Mouse (Mus musculus): ENCODE measurements around the gene Npw. TPM values are rescaled to one million over a fixed set of nuclear protein-coding genes. Genes with fewer than 3 reads are reported as not detected.

Npw gene
- polyA plus RNA-seq (2014; fragmentation: Nextera tagmentation; extraction: Ambion mirVana), result not detected in 2 replicates

DNA sequence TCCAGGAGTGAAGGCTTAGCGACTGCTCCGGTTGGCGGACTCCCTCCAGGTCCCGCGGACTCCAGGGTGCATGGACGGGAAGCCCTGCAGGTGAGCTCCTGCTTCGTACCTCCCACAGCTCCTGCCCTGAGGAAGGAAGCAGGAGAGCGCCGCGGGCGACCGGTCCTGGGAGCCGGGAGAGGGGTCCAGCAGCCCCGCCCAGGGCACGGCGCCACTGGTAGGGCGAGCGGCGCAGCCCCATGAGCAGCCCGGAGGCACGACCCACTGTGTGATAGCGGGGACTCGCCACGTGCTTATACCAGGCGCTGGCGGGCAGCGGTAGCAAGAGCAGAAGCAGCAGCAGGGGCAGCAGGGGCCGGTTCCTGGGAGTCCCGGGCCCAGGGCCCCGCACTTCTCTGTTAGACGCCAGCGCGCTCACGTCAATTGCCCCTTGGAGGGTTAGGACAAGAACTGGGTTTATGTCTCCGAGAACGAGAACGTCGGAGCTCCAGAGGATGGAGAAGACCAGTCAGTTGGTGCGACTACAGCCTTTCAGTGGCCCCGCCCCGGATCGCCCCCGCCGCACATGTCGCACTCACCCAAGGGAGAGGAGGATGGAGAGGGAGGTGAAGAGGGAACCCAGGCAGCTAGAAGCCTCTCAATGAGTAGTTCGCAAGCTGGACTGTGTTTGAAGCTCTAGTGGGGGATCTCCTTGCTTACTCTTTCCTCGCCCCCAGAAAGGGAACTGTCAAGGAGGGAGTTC, at the start of gene Npw:
Npw (minus strand) TSS at position 441 of the 742 bp plus-strand sequence.
- ATAC-seq (ENCODE audit: insufficient number of reproducible peaks, insufficient read depth, low FRiP score, low read depth), result peak; percentile 48
- H3K27ac ChIP-seq (replicated peaks in 1 of 2; ENCODE audit: control insufficient read depth in 1 of 2, insufficient read depth in 1 of 2, low read depth in 2 of 2, low read length in 2 of 2), result no peak within 1 kb of the TSS
- peaks cover 3 to 7% of the 10 kb centered on the region in 2 experiments; a peak in 3 of 4 replicates for H3K4me1 ChIP-seq (ENCODE audit: control insufficient read depth in 2 of 2, insufficient read depth in 2 of 2, low read length in 2 of 2)
- H3K4me3 ChIP-seq (ENCODE audit: control insufficient read depth in 1 of 2, insufficient read depth in 1 of 2, low read depth in 1 of 2, low read length in 2 of 2), result peak within 1 kb of the TSS; percentile 33 to 43
- H3K9ac ChIP-seq (ENCODE audit: low read length), result peak within 1 kb of the TSS; percentile 45
- no peaks in the 10 kb centered on the region for H3K9me3 ChIP-seq (ENCODE audit: control insufficient read depth, low read length)
- H3K27me3 ChIP-seq (ENCODE audit: control insufficient read depth, insufficient read depth, low read length), result peaks cover 47% of the 10 kb centered on the region
- H3K36me3 ChIP-seq (ENCODE audit: control insufficient read depth, insufficient read depth, low read length), result no peaks in the 10 kb centered on the region
- 2% methylated on average over 46 of the region's 47 CpGs for WGBS
- peak within 1 kb of the TSS; percentile 73 for H3K4me2 ChIP-seq (ENCODE audit: low read length)

DNA sequence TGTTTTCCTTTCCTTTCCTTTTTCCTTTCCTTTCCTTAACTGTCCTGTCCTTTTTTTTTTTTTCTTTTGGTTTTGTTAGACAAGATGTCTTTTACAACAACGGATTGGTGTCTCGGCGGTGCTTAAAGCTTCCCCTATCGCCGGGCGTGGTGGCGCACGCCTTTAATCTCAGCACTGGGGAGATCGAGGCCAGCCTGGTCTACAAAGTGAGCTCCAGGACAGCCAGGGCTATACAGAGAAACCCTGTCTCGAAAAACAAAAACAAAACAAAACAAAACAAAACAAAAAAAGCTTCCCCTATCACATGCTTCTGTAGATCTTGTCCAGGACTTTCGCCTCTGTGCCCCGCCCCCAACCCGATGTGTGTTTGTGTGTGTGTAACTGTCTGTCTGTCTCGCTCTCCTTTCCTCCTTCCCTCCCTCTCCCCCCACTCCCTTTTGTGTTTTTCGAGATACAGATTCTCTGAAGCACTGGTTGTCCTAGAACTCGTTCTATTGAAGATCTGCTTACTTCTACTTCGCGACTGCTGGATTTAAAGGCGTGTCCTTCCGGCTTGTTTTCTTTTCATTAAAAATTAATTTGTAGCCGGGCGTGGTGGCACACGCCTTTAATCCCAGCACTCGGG, 49.7 kb upstream of the Npw start:
- Histone ChIP-seq H3K27me3 (ENCODE audit: control insufficient read depth, insufficient read depth, low read length) (no peaks in the 10 kb centered on the region), H3K9me3 (ENCODE audit: control insufficient read depth, low read length) (no peaks in the 10 kb centered on the region), H3K27ac (replicated peaks in 1 of 2; ENCODE audit: control insufficient read depth in 1 of 2, insufficient read depth in 1 of 2, low read depth in 2 of 2, low read length in 2 of 2) (peak overlapping the region; percentile 85), H3K36me3 (ENCODE audit: control insufficient read depth, insufficient read depth, low read length) (peaks cover 28% of the 10 kb centered on the region), H3K4me2 (ENCODE audit: low read length) (peak overlapping the region; percentile 84), H3K9ac (ENCODE audit: low read length) (peak overlapping the region; percentile 86), H3K4me1 (ENCODE audit: control insufficient read depth in 2 of 2, insufficient read depth in 2 of 2, low read length in 2 of 2) (peaks cover 5 to 11% of the 10 kb centered on the region in 2 experiments; a peak in 3 of 4 replicates), H3K4me3 (ENCODE audit: control insufficient read depth in 1 of 2, insufficient read depth in 1 of 2, low read depth in 1 of 2, low read length in 2 of 2) (peak overlapping the region; percentile 70 to 82)
- WGBS, result 5% methylated on average over 24 of the region's 24 CpGs
- no peak for ATAC-seq (ENCODE audit: insufficient number of reproducible peaks, insufficient read depth, low FRiP score, low read depth)

DNA sequence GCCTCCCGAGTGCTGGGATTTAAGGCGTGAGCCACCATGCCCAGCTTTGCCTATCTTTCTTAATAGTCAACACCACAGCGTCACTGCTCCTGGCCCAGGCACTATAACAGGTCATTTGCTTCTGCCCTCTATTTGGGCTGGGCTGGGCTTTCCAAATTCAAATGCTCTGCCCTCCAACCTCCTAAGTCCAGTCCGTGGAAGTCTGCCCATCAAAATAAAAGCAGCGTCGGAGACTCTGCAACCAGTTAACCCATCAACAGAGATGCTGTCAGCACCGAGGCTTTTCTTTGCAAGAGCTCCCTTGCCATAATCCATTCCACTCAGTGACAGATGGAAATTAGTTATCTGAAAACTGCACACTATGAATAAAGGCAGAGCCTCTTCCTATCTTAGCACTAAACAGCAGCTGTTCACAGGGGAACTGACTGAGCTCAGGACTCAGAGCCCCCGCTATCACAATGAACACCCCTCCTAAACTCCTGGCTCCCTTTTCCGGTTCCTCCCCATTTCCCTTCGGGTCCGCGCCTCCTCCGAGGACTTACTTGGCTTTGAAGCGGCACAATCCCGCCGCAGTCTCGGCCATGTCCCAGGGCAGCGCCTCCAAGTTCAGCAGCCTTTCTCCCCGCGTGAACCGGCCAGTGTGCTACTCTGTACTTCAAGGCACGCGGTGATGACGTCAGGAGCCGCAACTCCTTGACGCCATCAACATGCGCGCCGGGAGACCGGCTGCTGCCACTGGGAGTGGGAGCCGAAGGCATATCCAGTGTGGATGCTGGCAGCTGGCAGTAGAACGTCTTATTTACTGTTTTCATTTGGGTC, 48.9 kb upstream of the Npw start, which contains the start of gene Tbl3:
Tbl3 (minus strand) TSS at position 679 of the 819 bp plus-strand sequence.
- no peaks in the 10 kb centered on the region for H3K27me3 ChIP-seq (ENCODE audit: control insufficient read depth, insufficient read depth, low read length)
- peak within 1 kb of the TSS; percentile 85 for H3K27ac ChIP-seq (replicated peaks in 1 of 2; ENCODE audit: control insufficient read depth in 1 of 2, insufficient read depth in 1 of 2, low read depth in 2 of 2, low read length in 2 of 2)
- 3% methylated on average over 32 of the region's 32 CpGs for WGBS
- H3K9me3 ChIP-seq (ENCODE audit: control insufficient read depth, low read length), result no peaks in the 10 kb centered on the region
- H3K4me3 ChIP-seq (ENCODE audit: control insufficient read depth in 1 of 2, insufficient read depth in 1 of 2, low read depth in 1 of 2, low read length in 2 of 2), result peak within 1 kb of the TSS; percentile 70 to 82
- H3K36me3 ChIP-seq (ENCODE audit: control insufficient read depth, insufficient read depth, low read length), result peaks cover 35% of the 10 kb centered on the region
- H3K9ac ChIP-seq (ENCODE audit: low read length), result peak within 1 kb of the TSS; percentile 86
- ATAC-seq (ENCODE audit: insufficient number of reproducible peaks, insufficient read depth, low FRiP score, low read depth), result peak; percentile 80
- peaks cover 5 to 11% of the 10 kb centered on the region in 2 experiments; a peak in 3 of 4 replicates for H3K4me1 ChIP-seq (ENCODE audit: control insufficient read depth in 2 of 2, insufficient read depth in 2 of 2, low read length in 2 of 2)
- peak within 1 kb of the TSS; percentile 84 for H3K4me2 ChIP-seq (ENCODE audit: low read length)

DNA sequence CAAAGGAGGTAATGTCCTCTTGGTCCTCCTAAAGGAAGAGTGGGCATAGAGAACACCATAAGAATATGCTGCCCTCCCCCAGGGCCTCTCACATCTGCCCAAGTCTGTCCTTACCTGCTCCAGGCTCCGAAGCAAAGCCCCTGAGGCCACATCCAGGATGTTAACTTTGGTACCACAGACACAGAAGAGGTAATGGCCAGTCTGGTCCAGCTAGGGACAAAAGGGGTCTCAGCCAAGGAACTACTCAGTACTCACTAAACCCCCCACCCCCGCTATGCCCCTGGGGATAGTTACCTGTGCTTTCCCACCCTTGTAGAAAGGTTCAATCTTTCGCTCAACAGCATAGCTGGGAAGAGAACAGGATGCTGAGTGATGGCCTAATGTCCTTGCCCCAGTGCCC, 47.6 kb upstream of the Npw start:
- Histone ChIP-seq H3K4me1 (ENCODE audit: control insufficient read depth in 2 of 2, insufficient read depth in 2 of 2, low read length in 2 of 2) (peaks cover 5 to 11% of the 10 kb centered on the region in 2 experiments; a peak in 3 of 4 replicates), H3K4me3 (ENCODE audit: control insufficient read depth in 1 of 2, insufficient read depth in 1 of 2, low read depth in 1 of 2, low read length in 2 of 2) (no peak overlapping the region), H3K4me2 (ENCODE audit: low read length) (no peak overlapping the region), H3K27me3 (ENCODE audit: control insufficient read depth, insufficient read depth, low read length) (no peaks in the 10 kb centered on the region), H3K9me3 (ENCODE audit: control insufficient read depth, low read length) (no peaks in the 10 kb centered on the region), H3K36me3 (ENCODE audit: control insufficient read depth, insufficient read depth, low read length) (peaks cover 48% of the 10 kb centered on the region), H3K9ac (ENCODE audit: low read length) (no peak overlapping the region), H3K27ac (replicated peaks in 1 of 2; ENCODE audit: control insufficient read depth in 1 of 2, insufficient read depth in 1 of 2, low read depth in 2 of 2, low read length in 2 of 2) (no peak overlapping the region)
- WGBS, result 88% methylated on average over 3 of the region's 3 CpGs
- ATAC-seq (ENCODE audit: insufficient number of reproducible peaks, insufficient read depth, low FRiP score, low read depth), result no peak

DNA sequence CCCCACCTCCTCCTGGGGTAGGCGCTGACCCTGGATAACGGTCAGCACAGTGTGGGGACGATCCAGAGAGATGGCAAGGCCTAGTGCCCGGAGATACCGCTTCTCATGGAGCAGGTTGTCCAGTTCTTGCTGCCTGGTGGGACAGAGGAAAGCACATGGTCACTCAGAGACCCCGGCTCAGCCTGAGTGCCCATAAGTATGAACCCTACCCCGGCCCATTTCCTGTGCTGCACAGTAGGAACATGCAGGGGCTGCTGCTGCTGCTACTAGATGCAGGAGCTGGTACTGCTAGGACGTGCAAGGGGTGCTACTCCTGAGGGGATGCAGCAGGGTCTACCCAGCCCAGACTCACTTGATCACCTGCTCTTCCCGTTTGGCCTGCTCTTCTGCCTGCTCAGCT, 43.0 kb upstream of the Npw start:
- no peaks in the 10 kb centered on the region for H3K27me3 ChIP-seq (ENCODE audit: control insufficient read depth, insufficient read depth, low read length)
- no peak overlapping the region for H3K4me3 ChIP-seq (ENCODE audit: control insufficient read depth in 1 of 2, insufficient read depth in 1 of 2, low read depth in 1 of 2, low read length in 2 of 2)
- peaks cover 65% of the 10 kb centered on the region for H3K36me3 ChIP-seq (ENCODE audit: control insufficient read depth, insufficient read depth, low read length)
- H3K4me1 ChIP-seq (ENCODE audit: control insufficient read depth in 2 of 2, insufficient read depth in 2 of 2, low read length in 2 of 2), result peaks cover 2 to 8% of the 10 kb centered on the region in 2 experiments; a peak in 3 of 4 replicates
- H3K9me3 ChIP-seq (ENCODE audit: control insufficient read depth, low read length), result no peaks in the 10 kb centered on the region
- WGBS, result 89% methylated on average over 9 of the region's 9 CpGs
- H3K4me2 ChIP-seq (ENCODE audit: low read length), result no peak overlapping the region
- no peak overlapping the region for H3K27ac ChIP-seq (replicated peaks in 1 of 2; ENCODE audit: control insufficient read depth in 1 of 2, insufficient read depth in 1 of 2, low read depth in 2 of 2, low read length in 2 of 2)
- ATAC-seq (ENCODE audit: insufficient number of reproducible peaks, insufficient read depth, low FRiP score, low read depth), result no peak
- no peak overlapping the region for H3K9ac ChIP-seq (ENCODE audit: low read length)

DNA sequence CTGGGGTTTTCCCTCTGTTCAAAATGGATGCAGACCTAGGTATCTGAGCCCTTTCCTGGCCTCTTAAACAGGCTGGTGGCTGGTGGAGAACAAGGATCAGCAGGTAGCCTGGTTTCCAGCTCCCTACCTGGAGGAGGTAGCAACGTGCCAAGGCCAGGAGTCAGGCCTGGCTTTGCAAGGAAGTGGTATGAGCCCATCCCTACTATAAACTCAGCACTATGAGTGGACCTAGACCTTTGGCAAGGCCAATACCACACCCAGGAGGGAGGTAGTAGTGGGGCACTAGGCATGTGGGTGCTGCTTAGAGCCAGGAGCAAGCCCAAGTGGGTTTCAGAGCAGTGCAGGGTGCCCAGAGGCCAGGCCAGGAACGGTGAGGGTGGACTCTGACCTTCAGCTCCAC, 41.2 kb upstream of the Npw start:
- WGBS, result 85% methylated on average over 2 of the region's 2 CpGs
- Histone ChIP-seq H3K27me3 (ENCODE audit: control insufficient read depth, insufficient read depth, low read length) (no peaks in the 10 kb centered on the region), H3K4me3 (ENCODE audit: control insufficient read depth in 1 of 2, insufficient read depth in 1 of 2, low read depth in 1 of 2, low read length in 2 of 2) (no peak overlapping the region), H3K4me1 (ENCODE audit: control insufficient read depth in 2 of 2, insufficient read depth in 2 of 2, low read length in 2 of 2) (peaks cover 2 to 12% of the 10 kb centered on the region in 2 experiments; a peak in 3 of 4 replicates), H3K27ac (replicated peaks in 1 of 2; ENCODE audit: control insufficient read depth in 1 of 2, insufficient read depth in 1 of 2, low read depth in 2 of 2, low read length in 2 of 2) (no peak overlapping the region), H3K9ac (ENCODE audit: low read length) (no peak overlapping the region), H3K4me2 (ENCODE audit: low read length) (no peak overlapping the region), H3K9me3 (ENCODE audit: control insufficient read depth, low read length) (no peaks in the 10 kb centered on the region), H3K36me3 (ENCODE audit: control insufficient read depth, insufficient read depth, low read length) (peaks cover 53% of the 10 kb centered on the region)
- no peak for ATAC-seq (ENCODE audit: insufficient number of reproducible peaks, insufficient read depth, low FRiP score, low read depth)

DNA sequence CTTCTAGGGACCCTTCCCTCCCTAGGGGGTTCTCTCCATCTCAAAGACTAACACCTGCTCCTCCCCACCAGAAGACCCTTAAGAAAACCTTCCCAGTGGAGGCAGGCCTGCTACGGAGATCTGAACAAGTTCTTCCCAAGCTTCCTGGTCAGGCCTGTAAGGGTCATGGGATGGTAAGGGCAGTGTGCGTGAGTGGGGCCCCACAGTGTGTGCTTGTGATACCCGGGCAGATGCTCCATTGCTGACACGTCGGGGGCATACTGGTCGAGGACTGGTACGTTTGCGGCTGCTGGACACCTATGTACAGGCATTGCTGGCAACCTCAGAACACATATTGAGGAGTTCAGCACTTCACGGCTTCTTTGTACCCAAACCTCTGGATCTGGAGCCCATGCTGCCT, 40.5 kb upstream of the Npw start:
- H3K27ac ChIP-seq (replicated peaks in 1 of 2; ENCODE audit: control insufficient read depth in 1 of 2, insufficient read depth in 1 of 2, low read depth in 2 of 2, low read length in 2 of 2), result no peak overlapping the region
- no peak overlapping the region for H3K4me2 ChIP-seq (ENCODE audit: low read length)
- 61% methylated on average over 9 of the region's 9 CpGs for WGBS
- no peak for ATAC-seq (ENCODE audit: insufficient number of reproducible peaks, insufficient read depth, low FRiP score, low read depth)
- no peaks in the 10 kb centered on the region for H3K27me3 ChIP-seq (ENCODE audit: control insufficient read depth, insufficient read depth, low read length)
- peaks cover 2 to 12% of the 10 kb centered on the region in 2 experiments; a peak in 3 of 4 replicates for H3K4me1 ChIP-seq (ENCODE audit: control insufficient read depth in 2 of 2, insufficient read depth in 2 of 2, low read length in 2 of 2)
- H3K9me3 ChIP-seq (ENCODE audit: control insufficient read depth, low read length), result no peaks in the 10 kb centered on the region
- no peak overlapping the region for H3K4me3 ChIP-seq (ENCODE audit: control insufficient read depth in 1 of 2, insufficient read depth in 1 of 2, low read depth in 1 of 2, low read length in 2 of 2)
- H3K9ac ChIP-seq (ENCODE audit: low read length), result no peak overlapping the region
- peaks cover 51% of the 10 kb centered on the region for H3K36me3 ChIP-seq (ENCODE audit: control insufficient read depth, insufficient read depth, low read length)

Measured in heart, embryonic 14.5 days (tissue).